Mouse (Mus musculus): ENCODE results near the gene Tdg.

DNA sequence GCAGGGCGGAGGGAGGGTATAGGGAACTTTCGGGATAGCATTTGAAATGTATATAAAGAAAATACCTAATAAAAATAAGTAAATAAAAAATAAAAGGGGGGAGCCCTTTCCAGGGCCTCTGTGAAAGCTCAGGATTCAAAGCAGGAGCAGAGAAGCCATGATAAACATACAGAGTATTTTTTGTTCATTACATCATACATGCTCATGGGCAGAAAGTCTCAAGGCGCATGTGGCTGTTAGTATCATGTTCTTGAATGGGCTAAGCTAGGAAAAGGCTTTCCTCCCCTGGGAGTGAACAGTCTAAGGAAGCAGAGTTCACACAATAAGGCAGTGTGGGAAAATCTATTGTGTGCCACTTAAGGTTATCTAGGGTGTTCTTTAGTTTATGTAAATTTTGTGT lies 6.7 kb downstream of the Tdg start:
- TF ChIP-seq CTCF (IDR thresholded peaks at IDR 0.05; ENCODE audit: borderline replicate concordance, extremely low read depth, insufficient read depth, insufficient read length): no peak
- no peak for TF ChIP-seq POLR2A (IDR thresholded peaks at IDR 0.05; ENCODE audit: borderline replicate concordance, extremely low read depth, insufficient read depth, insufficient read length, poor library complexity, severe bottlenecking)
